Mouse (Mus musculus) midbrain, embryonic 14.5 days (tissue): ENCODE data around the gene Adam22. TPM values are rescaled to one million over a fixed set of nuclear protein-coding genes. Genes with fewer than 3 reads are reported as not detected.
"Not testable (repeated sequence)": the region's sequence is repeated elsewhere in the genome, so short reads cannot be mapped to it uniquely, and the experiment has no call there.

ENCODE experiments used
- ATAC-seq: fragments of 200-750 bp; cut with Nextera tagmentation; 2 replicates; pipeline ENCODE4 v1.8.0; 2017; ENCODE audit warnings: moderate number of reproducible peaks, moderate library complexity; ENCODE audit not compliant: low FRiP score, low TSS enrichment
- DNase-seq: peaks from one replicate; pipeline ENCODE4 v3.0.0-alpha.2; 2015
- H3K27ac ChIP-seq: fragments of 300-500 bp; sonication (generic); replicated peaks from 2 replicates; pipeline ENCODE4 v1.5.1; 2014; ENCODE audit warnings: mild to moderate bottlenecking, low read depth, low read length, moderate library complexity
- H3K27me3 ChIP-seq: fragments of 300-500 bp; sonication (generic); 2 replicates; pipeline ENCODE4 v1.6.1; 2014; ENCODE audit warnings: low read length, control low read depth, mixed read lengths; ENCODE audit not compliant: control insufficient read depth, insufficient read depth
- H3K36me3 ChIP-seq: fragments of 300-500 bp; sonication (generic); 2 replicates; pipeline ENCODE4 v1.6.1; 2014; ENCODE audit warnings: low read length, control low read depth; ENCODE audit not compliant: control insufficient read depth, insufficient read depth
- H3K4me1 ChIP-seq: fragments of 300-500 bp; sonication (generic); 2 replicates; pipeline ENCODE4 v1.6.1; 2014; ENCODE audit warnings: mild to moderate bottlenecking, antibody characterized with exemption, low read length, control low read depth; ENCODE audit not compliant: control insufficient read depth, insufficient read depth
- H3K4me2 ChIP-seq: fragments of 300-500 bp; sonication (generic); 2 replicates; pipeline ENCODE4 v1.6.1; 2014; ENCODE audit warnings: mild to moderate bottlenecking, low read length, moderate library complexity
- H3K4me3 ChIP-seq: fragments of 300-500 bp; sonication (generic); replicated peaks from 2 replicates; pipeline ENCODE4 v1.5.1; 2014; ENCODE audit warnings: low read depth, low read length
- H3K9ac ChIP-seq: fragments of 300-500 bp; sonication (generic); replicated peaks from 2 replicates; pipeline ENCODE4 v1.6.1; 2014; ENCODE audit warnings: mild to moderate bottlenecking, low read length, moderate library complexity
- H3K9me3 ChIP-seq: fragments of 300-500 bp; sonication (generic); 2 replicates; pipeline ENCODE4 v1.6.1; 2016; ENCODE audit warnings: low read length, control low read depth, mixed read lengths; ENCODE audit not compliant: control insufficient read depth
- WGBS: fragments of 180-500 bp; shearing (Covaris S2); extraction: QIAGEN DNeasy Blood & Tissue Kit; methylation state at CpG from one replicate; pipeline ENCODE4 v1.1.7; 2014; 5-methylcytosine and 5-hydroxymethylcytosine counted together
- microRNA-seq: library from miRNA; unstranded; fragments of <30 nt; microRNA quantifications from one replicate; pipeline ENCODE4, GENCODE M21; 2016
- polyA plus RNA-seq: library from polyadenylated mRNA; unstranded; fragments of >200 nt; fragmentation: Nextera tagmentation; extraction: Ambion mirVana; gene quantifications from 2 replicates; pipeline ENCODE4 v1.2.1, GENCODE M21; 2014

The Adam22 gene
- polyA plus RNA-seq, 1 experiment from 2014 or later = 48.9 TPM

GRCm38 (mm10) chr5:8034596-8034995 is 333.4 kb downstream of the Adam22 start:
- 88% methylated on average over 6 of the region's 6 CpGs for WGBS
- not testable (repeated sequence) for H3K4me1 ChIP-seq, H3K9me3 ChIP-seq, H3K9ac ChIP-seq, H3K4me2 ChIP-seq, ATAC-seq, H3K36me3 ChIP-seq, H3K27me3 ChIP-seq, H3K27ac ChIP-seq, DNase-seq, H3K4me3 ChIP-seq

Small RNA genes within 50 kb of the gene (microRNA-seq; reads per million reads assigned to microRNA genes)
- not detected for gene Gm24196

Other genes starting within 250 kb of the Adam22 start
- 13.4 and 20.8 TPM in 2 replicates for gene Dbf4, start 54.6 kb upstream of the Adam22 start, polyA plus RNA-seq
- 7.5 and 10.6 TPM in 2 replicates for gene Slc25a40, start 54.7 kb upstream of the Adam22 start, polyA plus RNA-seq